Mouse (Mus musculus): ENCODE data around the gene Hist1h4k.

DNA sequence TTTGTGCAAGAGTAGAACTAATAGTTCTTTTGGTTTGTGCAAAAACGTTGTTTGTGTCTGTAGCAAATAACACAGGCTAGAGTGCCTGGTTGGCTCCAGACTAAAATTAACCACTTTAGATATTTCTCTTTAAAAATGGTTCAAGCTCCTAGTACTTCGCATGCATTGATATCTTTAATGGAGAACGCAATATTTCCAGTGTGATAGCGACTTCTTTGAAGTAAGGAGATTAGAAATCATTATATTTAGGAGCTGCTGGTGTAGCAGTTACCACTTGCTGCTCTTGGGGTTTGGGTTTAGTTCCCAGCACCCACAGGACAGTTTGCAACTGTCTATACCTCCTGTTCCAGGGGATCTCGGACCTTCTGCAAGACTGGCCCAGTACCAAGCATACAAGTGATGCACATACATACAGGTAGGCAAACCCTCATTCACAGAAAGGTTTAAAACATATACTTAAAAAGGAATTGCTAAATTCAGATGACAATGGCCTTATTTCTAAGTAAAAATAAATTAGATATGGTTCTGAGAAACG lies 30.8 kb upstream of the Hist1h4k start:
- no peak for TF ChIP-seq POLR2A (IDR thresholded peaks at IDR 0.05; ENCODE audit: borderline replicate concordance, extremely low read depth, insufficient read depth, insufficient read length, poor library complexity, severe bottlenecking)
- TF ChIP-seq CTCF (IDR thresholded peaks at IDR 0.05; ENCODE audit: borderline replicate concordance, extremely low read depth, insufficient read depth, insufficient read length), result no peak
